Mouse (Mus musculus) midbrain, embryonic 11.5 days (tissue): ENCODE data around the gene Ugt1a8. TPM values are rescaled to one million over a fixed set of nuclear protein-coding genes. Genes with fewer than 3 reads are reported as not detected.

ENCODE experiments used
- ATAC-seq: fragments of 200-750 bp; cut with Nextera tagmentation; 2 replicates; pipeline ENCODE4 v1.8.0; 2017; ENCODE audit warnings: moderate TSS enrichment, moderate library complexity; ENCODE audit not compliant: low FRiP score
- DNase-seq: peaks from one replicate; pipeline ENCODE4 v3.0.0; 2015; ENCODE audit warnings: low spot score; ENCODE audit errors: missing footprints
- H3K27ac ChIP-seq: fragments of 300-500 bp; sonication (generic); 2 replicates; pipeline ENCODE4 v1.5.1; 2014; ENCODE audit warnings: low read depth, low read length
- H3K27me3 ChIP-seq: fragments of 300-500 bp; sonication (generic); 2 replicates; pipeline ENCODE4 v1.6.1; 2014; ENCODE audit warnings: mild to moderate bottlenecking, low read length, moderate library complexity, mixed read lengths; ENCODE audit not compliant: control insufficient read depth, insufficient read depth
- H3K36me3 ChIP-seq: fragments of 300-500 bp; sonication (generic); 2 replicates; pipeline ENCODE4 v1.6.1; 2014; ENCODE audit warnings: mild to moderate bottlenecking, low read length, moderate library complexity, mixed read lengths; ENCODE audit not compliant: control insufficient read depth, insufficient read depth
- H3K4me1 ChIP-seq: fragments of 300-500 bp; sonication (generic); 2 replicates; pipeline ENCODE4 v1.6.1; 2014; ENCODE audit warnings: low read length; ENCODE audit not compliant: control insufficient read depth, insufficient read depth
- H3K4me2 ChIP-seq: fragments of 300-500 bp; sonication (generic); 2 replicates; pipeline ENCODE4 v1.6.1; 2014; ENCODE audit warnings: mild to moderate bottlenecking, moderate library complexity
- H3K4me3 ChIP-seq: fragments of 300-500 bp; sonication (generic); 2 replicates; pipeline ENCODE4 v1.5.1; 2014; ENCODE audit warnings: low read depth, low read length
- H3K9ac ChIP-seq: fragments of 300-500 bp; sonication (generic); 2 replicates; pipeline ENCODE4 v1.6.1; 2014; ENCODE audit warnings: low read length
- H3K9me3 ChIP-seq: fragments of 300-500 bp; sonication (generic); 2 replicates; pipeline ENCODE4 v1.6.1; 2016; ENCODE audit warnings: low read length; ENCODE audit not compliant: control insufficient read depth
- WGBS: fragments of 180-500 bp; shearing (Covaris S2); extraction: QIAGEN DNeasy Blood & Tissue Kit; methylation state at CpG from one replicate; pipeline ENCODE4 v1.1.7; 2014; 5-methylcytosine and 5-hydroxymethylcytosine counted together
- polyA plus RNA-seq: library from polyadenylated mRNA; unstranded; fragments of >200 nt; fragmentation: Nextera tagmentation; extraction: Ambion mirVana; gene quantifications from 2 replicates; pipeline ENCODE4 v1.2.1, GENCODE M21; 2014

The Ugt1a8 gene
- polyA plus RNA-seq, 1 experiment from 2014 or later, result not detected

- ATAC-seq, result no peak
- Histone ChIP-seq H3K9ac (no peak overlapping the region), H3K27me3 (no peaks in the 10 kb centered on the region), H3K4me3 (no peak overlapping the region), H3K4me1 (no peaks in the 10 kb centered on the region), H3K9me3 (peaks cover 45% of the 10 kb centered on the region), H3K36me3 (peaks cover 50% of the 10 kb centered on the region), H3K27ac (no peak overlapping the region), H3K4me2 (no peak overlapping the region)
- WGBS, result 85% methylated on average over 10 of the region's 10 CpGs
- no peak for DNase-seq
These were observed 173.2 kb downstream of the Ugt1a8 start for GRCm38 (mm10) chr1:88260604-88261377.

- DNase-seq, result no peak
- peaks cover 44% of the 10 kb centered on the region for H3K9me3 ChIP-seq
- 86% methylated on average over 7 of the region's 7 CpGs for WGBS
- H3K36me3 ChIP-seq, result peaks cover 59% of the 10 kb centered on the region
- no peak overlapping the region for H3K4me2 ChIP-seq
- no peak overlapping the region for H3K27ac ChIP-seq
- no peak for ATAC-seq
- no peaks in the 10 kb centered on the region for H3K4me1 ChIP-seq
- H3K4me3 ChIP-seq, result no peak overlapping the region
- no peak overlapping the region for H3K9ac ChIP-seq
- no peaks in the 10 kb centered on the region for H3K27me3 ChIP-seq
These were observed 174.1 kb downstream of the Ugt1a8 start for GRCm38 (mm10) chr1:88261706-88262105.

DNA sequence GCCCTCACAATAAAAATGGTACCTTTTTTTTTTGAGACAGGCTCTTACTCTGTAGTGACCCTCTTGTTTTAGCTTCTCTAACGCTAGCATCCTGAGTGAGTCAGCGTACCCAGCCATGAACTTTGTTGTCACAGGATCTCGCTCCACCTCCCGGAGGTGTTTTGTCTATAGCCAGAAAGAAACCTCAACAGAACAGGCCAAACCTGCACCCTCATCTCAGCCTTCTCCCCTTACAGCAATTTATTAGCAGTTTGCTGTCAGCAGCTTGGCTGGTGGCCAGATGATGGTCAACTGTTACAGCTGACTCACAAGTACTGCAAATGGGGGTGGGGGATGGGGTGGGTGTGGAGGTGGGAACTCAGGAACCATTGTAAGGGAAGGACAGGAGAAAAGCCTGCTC, 174.6 kb downstream of the Ugt1a8 start:
- Histone ChIP-seq H3K27me3 (no peaks in the 10 kb centered on the region), H3K36me3 (peaks cover 65% of the 10 kb centered on the region), H3K9ac (no peak overlapping the region), H3K9me3 (peaks cover 39% of the 10 kb centered on the region), H3K4me2 (no peak overlapping the region), H3K27ac (no peak overlapping the region), H3K4me3 (no peak overlapping the region), H3K4me1 (no peaks in the 10 kb centered on the region)
- no peak for DNase-seq
- ATAC-seq, result no peak
- WGBS, result 91% methylated on average over 4 of the region's 4 CpGs

GRCm38 (mm10) chr1:88262961-88263360, 175.3 kb downstream of the Ugt1a8 start:
- 78% methylated on average over 6 of the region's 6 CpGs for WGBS
- no peak for ATAC-seq
- no peak overlapping the region for H3K4me3 ChIP-seq
- peaks cover 32% of the 10 kb centered on the region for H3K9me3 ChIP-seq
- H3K27me3 ChIP-seq, result no peaks in the 10 kb centered on the region
- H3K4me1 ChIP-seq, result no peaks in the 10 kb centered on the region
- DNase-seq, result no peak
- H3K4me2 ChIP-seq, result no peak overlapping the region
- no peak overlapping the region for H3K27ac ChIP-seq
- peaks cover 72% of the 10 kb centered on the region for H3K36me3 ChIP-seq
- H3K9ac ChIP-seq, result no peak overlapping the region

- no peak overlapping the region for H3K9ac ChIP-seq
- WGBS, result 90% methylated on average over 5 of the region's 5 CpGs
- no peak for DNase-seq
- peaks cover 80% of the 10 kb centered on the region for H3K36me3 ChIP-seq
- H3K27ac ChIP-seq, result no peak overlapping the region
- H3K4me3 ChIP-seq, result no peak overlapping the region
- peaks cover 28% of the 10 kb centered on the region for H3K9me3 ChIP-seq
- H3K27me3 ChIP-seq, result no peaks in the 10 kb centered on the region
- H3K4me1 ChIP-seq, result no peaks in the 10 kb centered on the region
- ATAC-seq, result no peak
- H3K4me2 ChIP-seq, result no peak overlapping the region
These were observed 176.2 kb downstream of the Ugt1a8 start for GRCm38 (mm10) chr1:88263778-88264177.

- H3K4me3 ChIP-seq, result no peak overlapping the region
- 90% methylated on average over 7 of the region's 7 CpGs for WGBS
- no peak for DNase-seq
- H3K9ac ChIP-seq, result no peak overlapping the region
- no peak overlapping the region for H3K4me2 ChIP-seq
- no peaks in the 10 kb centered on the region for H3K27me3 ChIP-seq
- ATAC-seq, result no peak
- peaks cover 86% of the 10 kb centered on the region for H3K36me3 ChIP-seq
- H3K4me1 ChIP-seq, result no peaks in the 10 kb centered on the region
- peaks cover 25% of the 10 kb centered on the region for H3K9me3 ChIP-seq
- no peak overlapping the region for H3K27ac ChIP-seq
These were observed 176.7 kb downstream of the Ugt1a8 start for GRCm38 (mm10) chr1:88264237-88264868.

- 82% methylated on average over 4 of the region's 4 CpGs for WGBS
- Histone ChIP-seq H3K36me3 (peaks cover 91% of the 10 kb centered on the region), H3K27me3 (no peaks in the 10 kb centered on the region), H3K9ac (no peak overlapping the region), H3K4me2 (no peak overlapping the region), H3K4me3 (no peak overlapping the region), H3K4me1 (no peaks in the 10 kb centered on the region), H3K9me3 (peaks cover 24% of the 10 kb centered on the region), H3K27ac (no peak overlapping the region)
- no peak for DNase-seq
- ATAC-seq, result no peak
These were observed 177.2 kb downstream of the Ugt1a8 start for GRCm38 (mm10) chr1:88264869-88265240.

- H3K4me2 ChIP-seq, result no peak overlapping the region
These were observed 178.5 kb downstream of the Ugt1a8 start for GRCm38 (mm10) chr1:88266123-88266522.

DNA sequence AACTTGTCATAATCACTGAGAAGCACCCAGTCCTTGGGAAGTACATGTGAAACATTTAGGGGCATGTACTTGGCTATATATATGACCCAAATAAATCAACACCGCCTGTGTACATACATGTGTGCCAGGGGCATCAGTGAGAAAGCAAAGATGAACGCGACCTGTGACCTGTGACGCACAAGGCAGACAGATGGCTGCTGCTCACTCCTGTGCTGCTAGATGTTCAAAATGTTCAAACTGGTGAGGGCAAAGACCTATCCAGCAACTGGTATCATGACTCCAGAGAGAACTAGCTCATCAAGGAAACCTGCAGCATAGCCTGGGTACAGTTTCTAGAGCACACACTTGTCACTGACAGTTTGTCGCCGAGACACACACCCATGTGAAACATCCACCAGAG, 179.9 kb downstream of the Ugt1a8 start:
- no peak overlapping the region for H3K27ac ChIP-seq
- DNase-seq, result no peak
- H3K4me3 ChIP-seq, result no peak overlapping the region
- WGBS, result 96% methylated on average over 6 of the region's 6 CpGs
- H3K4me1 ChIP-seq, result no peaks in the 10 kb centered on the region
- no peak overlapping the region for H3K9ac ChIP-seq
- H3K36me3 ChIP-seq, result peaks cover 87% of the 10 kb centered on the region
- no peak overlapping the region for H3K4me2 ChIP-seq
- peak; percentile 7; the same call in 1 of the 2 replicates for ATAC-seq
- H3K9me3 ChIP-seq, result peaks cover 12% of the 10 kb centered on the region
- no peaks in the 10 kb centered on the region for H3K27me3 ChIP-seq

More at GRCm38 (mm10) chr1:88266123-88266522, 178.5 kb downstream of the Ugt1a8 start:
- Histone ChIP-seq H3K36me3 (peaks cover 88% of the 10 kb centered on the region), H3K27ac (no peak overlapping the region), H3K4me1 (no peaks in the 10 kb centered on the region), H3K4me3 (no peak overlapping the region), H3K27me3 (no peaks in the 10 kb centered on the region), H3K9me3 (peaks cover 20% of the 10 kb centered on the region), H3K9ac (no peak overlapping the region)
- 90% methylated on average over 13 of the region's 13 CpGs for WGBS
- no peak for DNase-seq
- ATAC-seq, result no peak
